Mouse (Mus musculus) liver, adult 2 months (tissue): ENCODE results near the gene Gm49387.

Experiments used
- CTCF ChIP-seq: fragments of 200-500 bp; IDR thresholded peaks from 2 replicates; pipeline ENCODE4 v1.5.1; 2011; ENCODE audit warnings: low read depth, low read length, control low read depth
- POLR2A ChIP-seq: fragments of 200-500 bp; IDR thresholded peaks from 2 replicates; pipeline ENCODE4 v1.6.1; 2011; ENCODE audit warnings: low read length, control low read depth; ENCODE audit not compliant: insufficient read depth; ENCODE audit errors: extremely low read depth

- TF ChIP-seq CTCF (no peak), POLR2A (no peak)
Measured at GRCm38 (mm10) chr14:31656386-31656785, 15.7 kb upstream of the Gm49387 start.
